Mouse (Mus musculus) adrenal gland, postnatal 0 days (tissue): ENCODE data around the gene Swi5. TPM values are rescaled to one million over a fixed set of nuclear protein-coding genes. Genes with fewer than 3 reads are reported as not detected.
A peak's percentile ranks its signal among the peaks of the same experiment; 100 is the strongest.

Source experiments
- microRNA-seq: library from miRNA; unstranded; fragments of <30 nt; microRNA quantifications from one replicate; pipeline ENCODE4, GENCODE M21; 2016; ENCODE audit warnings: borderline replicate concordance; ENCODE audit not compliant: insufficient number of aligned reads
- polyA plus RNA-seq: library from polyadenylated mRNA; unstranded; fragments of >200 nt; fragmentation: Nextera tagmentation; extraction: Ambion mirVana; gene quantifications from 2 replicates; pipeline ENCODE4 v1.2.1, GENCODE M21; 2015

Swi5 gene
- 459 and 628 TPM in 2 replicates for polyA plus RNA-seq

DNA sequence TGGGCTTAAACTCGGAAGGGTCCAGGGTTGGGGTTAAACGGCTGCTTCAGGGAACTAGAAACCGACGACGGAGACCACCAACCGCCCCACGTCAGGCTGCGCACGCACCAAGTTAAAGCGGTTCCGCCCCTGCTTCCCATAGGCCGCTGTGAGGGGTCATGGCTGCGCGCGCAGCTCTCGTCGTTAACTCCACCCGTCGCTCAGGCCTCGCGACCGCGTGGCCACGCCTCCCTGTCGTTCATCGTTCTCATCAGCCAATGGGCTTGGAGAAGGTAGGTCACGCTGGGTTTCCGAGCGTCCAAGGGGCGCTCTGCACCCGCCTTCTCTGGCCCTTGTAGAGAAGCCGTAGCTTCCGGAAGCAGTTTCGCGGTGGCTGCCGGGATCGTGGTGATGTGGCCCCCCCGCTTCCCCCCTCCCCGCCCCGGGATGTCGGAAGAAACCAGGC lies at the start of gene Swi5:
Swi5 (minus strand) TSS at position 153 of the 445 bp plus-strand sequence.

DNA sequence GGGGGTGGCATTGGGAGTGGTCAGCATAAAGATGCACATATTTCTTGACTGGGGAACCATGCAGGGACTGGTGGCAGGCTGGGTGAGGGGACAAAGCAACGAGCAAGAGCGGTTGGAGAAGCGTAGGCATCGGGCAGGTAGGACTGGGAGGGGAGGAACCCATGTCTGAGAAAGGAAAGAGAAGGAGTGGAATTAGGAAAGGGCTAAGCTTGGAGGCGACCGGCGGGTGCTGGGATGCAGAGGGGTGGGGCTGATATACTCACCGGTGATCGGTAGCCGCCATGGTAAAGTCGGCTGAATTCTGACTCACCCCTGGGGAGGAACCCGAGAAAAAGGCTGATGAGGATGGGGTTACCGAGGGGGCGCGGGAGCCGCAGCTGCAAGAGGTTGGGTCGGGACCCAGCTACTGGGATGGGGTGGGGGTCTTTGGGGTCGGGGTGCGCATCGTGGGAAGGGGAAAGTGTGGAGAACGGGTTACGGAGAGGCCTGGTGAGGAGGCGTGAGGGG lies 488 bp downstream of the Swi5 start, which contains the start of gene Golga2:
Golga2 (plus strand) TSS at position 51 of the 507 bp plus-strand sequence.

DNA sequence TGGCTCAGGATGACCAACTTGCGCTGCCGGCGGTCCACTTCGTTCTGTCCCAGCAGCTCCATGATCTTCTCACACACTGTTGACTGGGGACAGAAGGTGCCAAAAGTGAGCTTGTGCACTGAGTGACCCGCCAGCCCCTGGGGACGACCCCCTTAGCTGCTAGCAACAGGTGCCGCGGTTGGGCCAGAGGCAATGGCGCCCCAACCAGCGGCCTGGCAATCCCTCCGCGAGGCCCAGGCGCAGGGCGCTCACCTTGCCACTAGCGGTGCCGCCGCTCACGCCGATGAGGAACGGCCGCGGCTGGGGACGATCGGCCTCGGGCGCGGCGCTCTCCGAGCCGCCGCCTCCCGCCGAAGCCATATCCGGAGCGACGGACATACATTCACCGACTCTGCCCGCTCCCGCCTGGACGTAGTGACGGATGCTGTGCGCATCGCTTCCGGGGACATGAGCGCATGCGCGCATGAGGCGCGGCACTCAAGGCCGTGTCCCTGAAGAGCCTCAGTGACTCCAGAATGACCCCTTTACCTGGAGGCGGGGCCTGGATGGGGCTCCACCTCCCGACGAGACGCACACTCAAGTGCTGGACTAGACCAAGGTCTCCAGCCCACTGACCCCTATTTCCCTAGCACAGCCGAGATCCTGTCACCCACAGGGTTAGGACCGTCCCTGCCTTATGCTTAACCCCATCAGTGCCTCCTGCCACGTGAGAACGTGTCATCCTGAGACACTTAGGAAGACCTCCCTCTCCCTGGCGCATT lies 28.0 kb downstream of the Swi5 start, which contains the start of gene Uck1:
Uck1 (minus strand) TSS at position 503 of the 761 bp plus-strand sequence.

DNA sequence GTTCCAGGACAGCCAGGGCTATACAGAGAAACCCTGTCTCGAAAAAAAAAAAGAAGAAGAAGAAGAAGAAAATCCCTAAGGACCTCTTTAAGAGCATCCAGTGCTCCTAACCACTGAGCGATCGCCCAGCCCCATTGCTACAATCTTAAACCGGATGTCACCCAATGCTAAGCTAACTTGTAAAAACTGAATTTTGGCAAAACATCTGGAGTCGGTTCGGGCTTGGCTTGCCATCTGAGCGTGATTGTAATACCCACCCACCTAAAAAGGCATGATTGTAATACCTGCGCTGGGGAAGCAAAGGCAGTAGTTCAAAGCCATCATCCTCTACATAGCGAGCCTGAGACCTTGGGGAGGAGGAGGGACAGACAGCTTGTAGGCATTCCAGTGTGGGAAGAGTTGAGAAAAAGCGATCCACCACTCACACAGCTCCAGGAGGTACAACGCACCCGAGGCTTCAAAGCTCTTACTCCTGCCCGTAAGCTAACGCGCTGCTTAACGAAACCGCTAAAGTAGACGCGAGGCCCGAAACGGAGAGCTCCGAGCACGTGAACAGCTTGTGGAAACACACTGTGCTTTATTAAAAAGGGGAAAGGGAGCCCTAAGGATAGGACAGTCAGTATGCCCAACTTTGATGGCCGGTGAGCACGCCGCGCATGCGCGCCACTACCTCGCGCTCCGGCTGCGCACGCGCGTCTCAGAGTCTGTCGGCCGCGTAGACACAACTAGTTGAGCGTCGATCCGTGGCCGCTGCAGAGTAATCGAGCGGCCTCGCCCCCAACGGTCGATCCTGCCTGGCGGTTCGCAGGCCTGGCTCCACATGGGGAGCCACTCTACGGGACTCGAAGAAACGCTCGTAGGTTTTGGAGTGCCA lies 51.8 kb downstream of the Swi5 start, which contains the start of gene Pomt1:
Pomt1 (plus strand) TSS at position 705 of the 874 bp plus-strand sequence.

Small RNAs within 50 kb of the gene (microRNA-seq; reads per million reads assigned to microRNA genes)
- gene Gm23363 (not detected), gene Mir199b (79.5 reads per million, percentile 39 among the genes with 10 or more reads in this experiment)

Other genes starting within 250 kb of the Swi5 start
- gene Fam78a, start 203.2 kb downstream of the Swi5 start, polyA plus RNA-seq = 1.3 and 2.1 TPM in 2 replicates
- 9.1 and 10.8 TPM in 2 replicates for gene Plpp7, start 192.5 kb downstream of the Swi5 start, polyA plus RNA-seq
- 34.6 and 37.2 TPM in 2 replicates for gene Prrc2b, start 137.0 kb downstream of the Swi5 start, polyA plus RNA-seq
- gene Pomt1, start 51.5 kb downstream of the Swi5 start, polyA plus RNA-seq = 11.8 and 17.2 TPM in 2 replicates
- gene Uck1, start 27.9 kb downstream of the Swi5 start, polyA plus RNA-seq = 53.1 and 72.6 TPM in 2 replicates
- gene Golga2, start 691 bp downstream of the Swi5 start, polyA plus RNA-seq = 13.2 and 17.6 TPM in 2 replicates
- gene Ciz1, start 64.3 kb upstream of the Swi5 start, polyA plus RNA-seq = 22.0 and 29.7 TPM in 2 replicates
- gene Dnm1, start 65.3 kb upstream of the Swi5 start, polyA plus RNA-seq = 10.9 and 22.5 TPM in 2 replicates
- gene 1110008P14Rik, start 93.9 kb upstream of the Swi5 start, polyA plus RNA-seq = 120 and 150 TPM in 2 replicates
- gene Lcn2, start 100.2 kb upstream of the Swi5 start, polyA plus RNA-seq = 23.5 and 39.7 TPM in 2 replicates
- 35.3 and 40.5 TPM in 2 replicates for gene Ptges2, start 107.8 kb upstream of the Swi5 start, polyA plus RNA-seq
- 3.0 and 4.1 TPM in 2 replicates for gene Naif1, start 162.4 kb upstream of the Swi5 start, polyA plus RNA-seq
- gene Slc25a25, start 163.4 kb upstream of the Swi5 start, polyA plus RNA-seq = 11.9 and 21.1 TPM in 2 replicates
- gene Fam102a, start 247.3 kb upstream of the Swi5 start, polyA plus RNA-seq = 12.2 and 13.5 TPM in 2 replicates